Comparison of ENCODE assay signal across 8 mouse cellular contexts in genomic region chr9:104408571-104409294, GRCm38 (mm10).
DNase-seq lines count a peak whose midpoint lies in the region; ATAC-seq and TF ChIP-seq lines count a peak whose summit lies in the region.

No protein-coding gene starts in this region.

- H3K36me3 ChIP-seq in lung, embryonic 15.5 days: no peaks in the 10 kb centered on the region
- no peaks in the 10 kb centered on the region for H3K36me3 ChIP-seq in heart, embryonic 15.5 days
- no peaks in the 10 kb centered on the region for H3K36me3 ChIP-seq in liver, embryonic 15.5 days (replicated peaks)

- no peak overlapping the region for H3K27ac ChIP-seq in lung, embryonic 15.5 days
- H3K27ac ChIP-seq in cortical plate, adult 2 months (ENCODE audit: insufficient read depth, low read length): no peak overlapping the region
- H3K27ac ChIP-seq in heart, embryonic 15.5 days: no peak overlapping the region
- no peak overlapping the region for H3K27ac ChIP-seq in liver, embryonic 15.5 days (replicated peaks)

- H3K4me1 ChIP-seq in lung, embryonic 15.5 days: peaks cover 5% of the 10 kb centered on the region; the same call in 1 of the 2 replicates
- no peaks in the 10 kb centered on the region for H3K4me1 ChIP-seq in cortical plate, adult 2 months (ENCODE audit: control insufficient read depth, insufficient read depth, low read length)
- peaks cover 10% of the 10 kb centered on the region for H3K4me1 ChIP-seq in heart, embryonic 15.5 days (replicated peaks)
- no peaks in the 10 kb centered on the region for H3K4me1 ChIP-seq in liver, embryonic 15.5 days (replicated peaks)

- ATAC-seq in lung, embryonic 15.5 days (ENCODE audit: borderline replicate concordance, extremely low read depth, low FRiP score, low TSS enrichment): no peak
- no peak for ATAC-seq in heart, embryonic 15.5 days (replicated peaks; ENCODE audit: insufficient number of reproducible peaks, insufficient read depth, low FRiP score, low read depth)
- ATAC-seq in liver, embryonic 15.5 days (ENCODE audit: insufficient read depth): peak; percentile 57

- intact Hi-C loops in gastrocnemius, postnatal 14 days (cut with DNase I; ENCODE audit: low total_unique reads): no loop called here

- no peak for DNase-seq in lung, postnatal 14 days
- DNase-seq in kidney, postnatal 4 days: peak; percentile 41 to 57
- peak; percentile 72 to 77 for DNase-seq in right cerebral cortex, adult 2 months (ENCODE audit: low spot score in 2 of 2)
- DNase-seq in gastrocnemius, postnatal 14 days: no peak

- no peak for TF ChIP-seq POLR2A in cortical plate, adult 2 months (IDR thresholded peaks at IDR 0.05; ENCODE audit: extremely low read depth, insufficient read depth, low read length)

- TF ChIP-seq CTCF in cortical plate, adult 2 months (IDR thresholded peaks at IDR 0.05; ENCODE audit: extremely low read depth, insufficient read depth, low read length): no peak

- H3K9ac ChIP-seq in lung, embryonic 15.5 days: no peak overlapping the region
- H3K9ac ChIP-seq in heart, embryonic 15.5 days: no peak overlapping the region
- H3K9ac ChIP-seq in liver, embryonic 15.5 days: no peak overlapping the region

- 12% methylated on average over 21 of the region's 21 CpGs for WGBS in lung, embryonic 15.5 days
- 14% methylated on average over 21 of the region's 21 CpGs for WGBS in heart, embryonic 15.5 days
- 13% methylated on average over 21 of the region's 21 CpGs for WGBS in liver, embryonic 15.5 days (ENCODE audit: insufficient replicate concordance)

- H3K27me3 ChIP-seq in lung, embryonic 15.5 days: peaks cover 2% of the 10 kb centered on the region
- H3K27me3 ChIP-seq in heart, embryonic 15.5 days: 0 out of 2 replicates have a peak, but pooled peaks cover 6% of the 10 kb centered on the region
- peaks cover 9% of the 10 kb centered on the region for H3K27me3 ChIP-seq in liver, embryonic 15.5 days

- peak overlapping the region; percentile 17 for H3K4me3 ChIP-seq in lung, embryonic 15.5 days
- peak overlapping the region; percentile 35 for H3K4me3 ChIP-seq in cortical plate, adult 2 months (ENCODE audit: insufficient read depth, low read length)
- peak overlapping the region; percentile 38 for H3K4me3 ChIP-seq in heart, embryonic 15.5 days
- peak overlapping the region; percentile 26 for H3K4me3 ChIP-seq in liver, embryonic 15.5 days (replicated peaks)

- H3K9me3 ChIP-seq in lung, embryonic 15.5 days: no peaks in the 10 kb centered on the region
- no peaks in the 10 kb centered on the region for H3K9me3 ChIP-seq in heart, embryonic 15.5 days (replicated peaks)
- no peaks in the 10 kb centered on the region for H3K9me3 ChIP-seq in liver, embryonic 15.5 days (replicated peaks)

- H3K4me2 ChIP-seq in lung, embryonic 15.5 days: peak overlapping the region; percentile 52
- peak overlapping the region; percentile 65 for H3K4me2 ChIP-seq in heart, embryonic 15.5 days
- peak overlapping the region; percentile 55 for H3K4me2 ChIP-seq in liver, embryonic 15.5 days

Comparison
In these comparisons a context has a peak if more than half of its experiments do, and no peak if none do; other contexts are left out.
1. DNase-seq: peak in kidney, postnatal 4 days (2 of 2) and right cerebral cortex, adult 2 months (2 of 2); none in lung, postnatal 14 days (single experiment) and gastrocnemius, postnatal 14 days (single experiment).
2. Peak in every context shown above with its lines, with median percentiles within 50 percentile points of each other: H3K4me2 ChIP-seq and H3K4me3 ChIP-seq.